Mouse (Mus musculus): ENCODE measurements around the gene Ptprm. TPM values are rescaled to one million over a fixed set of nuclear protein-coding genes. Genes with fewer than 3 reads are reported as not detected.

The Ptprm gene
- polyA plus RNA-seq, 1 experiment from 2014 or later, result 45.7 TPM

DNA sequence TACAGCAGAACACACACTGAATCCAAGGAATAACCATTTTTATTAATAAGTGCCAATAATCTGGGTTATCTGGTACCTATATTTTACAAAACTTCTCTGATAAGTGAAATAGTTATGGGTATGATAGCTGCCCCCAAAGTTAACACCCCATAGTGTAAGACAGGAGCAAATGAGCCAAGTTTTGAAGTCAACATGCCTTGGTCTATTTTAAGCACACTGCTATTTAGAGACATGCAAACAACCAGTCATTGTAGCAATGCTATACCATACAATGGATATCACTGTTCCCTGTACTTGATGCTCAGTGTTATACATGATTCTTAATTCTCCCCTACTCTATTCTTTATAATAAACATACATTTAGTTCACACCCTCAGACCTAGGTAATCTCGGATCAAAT, 366.2 kb downstream of the Ptprm start:
- Histone ChIP-seq H3K9me3 (ENCODE audit: control insufficient read depth, low read length) (no peaks in the 10 kb centered on the region), H3K27me3 (ENCODE audit: control insufficient read depth, insufficient read depth, low read depth, low read length) (no peaks in the 10 kb centered on the region), H3K27ac (ENCODE audit: low read length) (no peak overlapping the region), H3K4me3 (ENCODE audit: low read length) (no peak overlapping the region), H3K4me1 (replicated peaks; ENCODE audit: control insufficient read depth, insufficient read depth, low read length) (no peaks in the 10 kb centered on the region), H3K9ac (ENCODE audit: low read length) (no peak overlapping the region), H3K4me2 (ENCODE audit: low read depth, low read length) (no peak overlapping the region), H3K36me3 (ENCODE audit: control insufficient read depth, insufficient read depth, low read length) (no peaks in the 10 kb centered on the region)
- ATAC-seq (ENCODE audit: low read depth), result no peak
- 56% methylated on average over 1 of the region's 1 CpGs for WGBS

DNA sequence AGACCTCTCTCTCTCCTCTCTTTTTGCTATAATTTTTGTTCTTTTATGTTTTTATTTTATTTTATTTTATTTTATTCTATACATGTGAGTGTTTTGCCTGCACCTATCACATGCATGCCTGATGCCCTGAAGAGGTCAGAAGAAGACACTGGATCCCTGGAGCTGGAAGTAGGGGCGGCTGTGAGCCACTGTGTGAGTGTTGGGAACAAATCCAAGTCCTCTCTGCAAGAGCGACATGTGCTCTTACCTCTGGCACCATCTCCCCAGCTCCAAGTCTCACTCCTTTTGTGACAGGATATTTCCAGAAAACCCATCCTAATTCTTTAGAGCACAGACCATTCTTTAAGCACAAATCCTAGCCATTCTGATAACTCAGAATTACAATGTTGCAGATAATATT, 372.6 kb downstream of the Ptprm start:
- Histone ChIP-seq H3K4me2 (ENCODE audit: low read depth, low read length) (no peak overlapping the region), H3K27me3 (ENCODE audit: control insufficient read depth, insufficient read depth, low read depth, low read length) (no peaks in the 10 kb centered on the region), H3K27ac (ENCODE audit: low read length) (no peak overlapping the region), H3K4me3 (ENCODE audit: low read length) (no peak overlapping the region), H3K4me1 (replicated peaks; ENCODE audit: control insufficient read depth, insufficient read depth, low read length) (no peaks in the 10 kb centered on the region), H3K9ac (ENCODE audit: low read length) (no peak overlapping the region), H3K9me3 (ENCODE audit: control insufficient read depth, low read length) (no peaks in the 10 kb centered on the region), H3K36me3 (ENCODE audit: control insufficient read depth, insufficient read depth, low read length) (no peaks in the 10 kb centered on the region)
- WGBS, result 54% methylated on average over 2 of the region's 2 CpGs
- no peak for ATAC-seq (ENCODE audit: low read depth)

DNA sequence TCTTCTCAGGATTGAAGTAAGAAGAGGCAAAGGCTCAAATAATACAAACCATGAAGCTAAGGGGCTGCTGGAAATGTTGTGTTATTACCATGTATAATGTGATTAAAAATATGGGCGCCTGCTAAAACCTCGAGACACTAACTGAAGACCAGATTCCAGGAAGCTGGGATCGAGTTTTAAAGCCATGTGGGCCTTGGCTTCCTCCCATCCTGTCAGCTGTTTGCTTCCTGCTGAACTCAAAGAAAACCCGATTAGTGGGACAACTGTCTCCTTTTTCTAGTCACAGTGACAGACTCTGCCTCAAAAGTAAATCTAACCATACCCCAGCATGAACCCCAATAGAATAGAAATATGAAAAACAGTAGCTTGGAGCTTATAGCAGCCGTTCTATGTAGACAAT, 374.3 kb downstream of the Ptprm start:
- no peaks in the 10 kb centered on the region for H3K36me3 ChIP-seq (ENCODE audit: control insufficient read depth, insufficient read depth, low read length)
- 64% methylated on average over 5 of the region's 5 CpGs for WGBS
- no peak overlapping the region for H3K4me2 ChIP-seq (ENCODE audit: low read depth, low read length)
- no peak for ATAC-seq (ENCODE audit: low read depth)
- H3K27ac ChIP-seq (ENCODE audit: low read length), result no peak overlapping the region
- H3K27me3 ChIP-seq (ENCODE audit: control insufficient read depth, insufficient read depth, low read depth, low read length), result no peaks in the 10 kb centered on the region
- no peak overlapping the region for H3K4me3 ChIP-seq (ENCODE audit: low read length)
- no peaks in the 10 kb centered on the region for H3K4me1 ChIP-seq (replicated peaks; ENCODE audit: control insufficient read depth, insufficient read depth, low read length)
- no peaks in the 10 kb centered on the region for H3K9me3 ChIP-seq (ENCODE audit: control insufficient read depth, low read length)
- H3K9ac ChIP-seq (ENCODE audit: low read length), result no peak overlapping the region

DNA sequence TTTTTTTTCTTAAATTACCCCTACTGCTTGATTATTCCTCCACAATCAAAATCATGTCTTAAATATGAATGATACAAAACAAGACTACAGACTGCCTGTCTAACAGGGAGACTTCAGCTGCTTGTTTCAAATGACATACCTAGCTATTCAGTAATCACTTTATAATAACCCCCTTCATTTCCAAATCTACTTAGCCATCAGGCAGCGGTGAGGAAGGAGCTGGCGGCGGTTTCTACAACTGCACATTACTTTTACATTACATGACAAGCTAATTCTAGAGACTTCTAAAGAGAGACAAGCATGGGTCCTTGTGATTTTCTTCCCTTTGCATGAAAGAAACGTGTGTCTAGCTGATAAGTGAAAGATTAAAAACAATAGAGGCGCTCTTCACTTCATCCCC, 377.8 kb downstream of the Ptprm start:
- no peaks in the 10 kb centered on the region for H3K9me3 ChIP-seq (ENCODE audit: control insufficient read depth, low read length)
- no peak overlapping the region for H3K9ac ChIP-seq (ENCODE audit: low read length)
- no peak overlapping the region for H3K4me2 ChIP-seq (ENCODE audit: low read depth, low read length)
- no peaks in the 10 kb centered on the region for H3K36me3 ChIP-seq (ENCODE audit: control insufficient read depth, insufficient read depth, low read length)
- ATAC-seq (ENCODE audit: low read depth), result no peak
- H3K4me1 ChIP-seq (replicated peaks; ENCODE audit: control insufficient read depth, insufficient read depth, low read length), result no peaks in the 10 kb centered on the region
- H3K4me3 ChIP-seq (ENCODE audit: low read length), result no peak overlapping the region
- H3K27ac ChIP-seq (ENCODE audit: low read length), result no peak overlapping the region
- H3K27me3 ChIP-seq (ENCODE audit: control insufficient read depth, insufficient read depth, low read depth, low read length), result no peaks in the 10 kb centered on the region
- 78% methylated on average over 5 of the region's 5 CpGs for WGBS

DNA sequence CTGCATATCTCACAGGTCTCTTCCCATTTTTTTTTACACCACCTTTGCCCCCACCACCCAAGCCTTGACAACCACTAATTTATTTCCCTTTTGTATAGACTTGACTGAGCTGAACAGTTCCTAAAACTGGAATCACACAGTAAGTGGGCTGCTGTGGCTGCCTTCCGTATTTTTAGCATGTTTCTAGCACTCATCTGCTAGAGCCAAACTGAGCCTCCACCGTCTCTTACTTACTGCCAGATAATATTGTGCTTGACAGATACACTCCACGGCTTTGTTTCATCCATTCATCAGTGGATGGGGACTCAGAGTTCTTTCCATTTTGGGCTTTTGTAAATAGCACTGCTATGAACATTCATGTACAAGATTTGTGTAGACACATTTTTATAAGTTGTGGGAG, 381.3 kb downstream of the Ptprm start:
- ATAC-seq (ENCODE audit: low read depth), result no peak
- no peak overlapping the region for H3K4me3 ChIP-seq (ENCODE audit: low read length)
- H3K27ac ChIP-seq (ENCODE audit: low read length), result no peak overlapping the region
- H3K4me1 ChIP-seq (replicated peaks; ENCODE audit: control insufficient read depth, insufficient read depth, low read length), result no peaks in the 10 kb centered on the region
- H3K9me3 ChIP-seq (ENCODE audit: control insufficient read depth, low read length), result no peaks in the 10 kb centered on the region
- H3K9ac ChIP-seq (ENCODE audit: low read length), result no peak overlapping the region
- no peak overlapping the region for H3K4me2 ChIP-seq (ENCODE audit: low read depth, low read length)
- H3K36me3 ChIP-seq (ENCODE audit: control insufficient read depth, insufficient read depth, low read length), result no peaks in the 10 kb centered on the region
- 54% methylated on average over 3 of the region's 3 CpGs for WGBS
- no peaks in the 10 kb centered on the region for H3K27me3 ChIP-seq (ENCODE audit: control insufficient read depth, insufficient read depth, low read depth, low read length)

DNA sequence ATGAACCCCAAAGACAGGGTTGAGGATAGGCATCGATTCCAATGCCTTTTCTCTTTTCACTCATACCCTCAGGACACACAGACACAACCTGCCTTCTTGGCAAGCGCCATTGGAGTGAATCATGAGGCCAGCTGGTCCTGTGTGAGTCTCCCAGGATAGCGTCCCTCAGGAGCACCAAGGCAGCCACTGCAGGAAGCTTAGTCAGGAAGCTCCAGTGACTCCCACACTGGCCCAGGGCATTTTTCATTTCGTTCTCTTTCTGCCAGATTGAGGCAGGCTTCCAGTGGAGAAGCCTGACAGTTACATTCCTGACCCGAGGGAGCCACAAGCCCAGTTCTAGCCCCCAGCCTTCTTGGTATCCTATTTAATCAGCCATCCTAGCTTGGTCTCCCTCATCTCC, 393.3 kb downstream of the Ptprm start:
- Histone ChIP-seq H3K9ac (ENCODE audit: low read length) (no peak overlapping the region), H3K9me3 (ENCODE audit: control insufficient read depth, low read length) (no peaks in the 10 kb centered on the region), H3K36me3 (ENCODE audit: control insufficient read depth, insufficient read depth, low read length) (no peaks in the 10 kb centered on the region), H3K27ac (ENCODE audit: low read length) (no peak overlapping the region), H3K27me3 (ENCODE audit: control insufficient read depth, insufficient read depth, low read depth, low read length) (no peaks in the 10 kb centered on the region), H3K4me1 (replicated peaks; ENCODE audit: control insufficient read depth, insufficient read depth, low read length) (no peaks in the 10 kb centered on the region), H3K4me2 (ENCODE audit: low read depth, low read length) (no peak overlapping the region), H3K4me3 (ENCODE audit: low read length) (no peak overlapping the region)
- 61% methylated on average over 5 of the region's 5 CpGs for WGBS
- ATAC-seq (ENCODE audit: low read depth), result no peak

DNA sequence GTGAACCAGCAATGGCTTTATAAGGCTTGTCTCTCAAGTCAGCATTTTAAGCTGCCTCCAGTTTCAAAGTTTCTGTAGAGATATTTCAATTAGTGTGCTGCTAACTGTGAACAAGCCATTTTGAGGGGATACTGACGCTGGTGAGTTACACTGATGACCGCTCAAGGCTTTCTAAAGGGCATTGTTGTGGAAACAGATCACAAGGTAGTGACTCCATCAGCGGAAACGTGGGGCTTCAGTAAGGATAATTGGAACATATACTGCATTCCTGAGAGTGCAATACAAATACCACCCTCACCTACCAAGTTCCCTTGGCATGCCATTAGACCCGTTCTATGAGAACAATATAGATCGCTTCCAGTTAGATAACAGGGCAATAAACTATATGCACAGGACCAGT, 393.7 kb downstream of the Ptprm start:
- Histone ChIP-seq H3K9me3 (ENCODE audit: control insufficient read depth, low read length) (no peaks in the 10 kb centered on the region), H3K27me3 (ENCODE audit: control insufficient read depth, insufficient read depth, low read depth, low read length) (no peaks in the 10 kb centered on the region), H3K4me3 (ENCODE audit: low read length) (no peak overlapping the region), H3K36me3 (ENCODE audit: control insufficient read depth, insufficient read depth, low read length) (no peaks in the 10 kb centered on the region), H3K9ac (ENCODE audit: low read length) (no peak overlapping the region), H3K4me1 (replicated peaks; ENCODE audit: control insufficient read depth, insufficient read depth, low read length) (no peaks in the 10 kb centered on the region), H3K4me2 (ENCODE audit: low read depth, low read length) (no peak overlapping the region), H3K27ac (ENCODE audit: low read length) (no peak overlapping the region)
- no peak for ATAC-seq (ENCODE audit: low read depth)
- 80% methylated on average over 6 of the region's 6 CpGs for WGBS

DNA sequence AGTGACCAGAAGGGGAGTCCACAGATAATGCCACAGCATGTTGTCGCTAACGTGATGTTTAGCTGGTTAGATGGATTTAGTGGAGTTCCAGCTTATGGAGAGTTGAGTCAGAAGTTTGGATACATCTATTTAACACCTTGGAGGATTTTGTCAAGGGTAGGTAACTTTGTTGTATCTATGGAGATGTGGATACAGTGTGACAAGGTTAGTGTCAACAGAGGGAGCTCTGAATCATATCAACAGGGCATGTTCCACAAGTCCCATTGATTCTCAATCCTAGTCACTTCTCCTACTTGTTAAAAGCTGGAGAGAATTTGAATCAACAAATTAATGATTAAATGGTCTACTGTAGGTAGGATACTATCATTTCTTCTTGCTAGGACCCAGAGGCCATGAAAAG, 394.4 kb downstream of the Ptprm start:
- ATAC-seq (ENCODE audit: low read depth), result no peak
- H3K36me3 ChIP-seq (ENCODE audit: control insufficient read depth, insufficient read depth, low read length), result no peaks in the 10 kb centered on the region
- no peaks in the 10 kb centered on the region for H3K9me3 ChIP-seq (ENCODE audit: control insufficient read depth, low read length)
- H3K9ac ChIP-seq (ENCODE audit: low read length), result no peak overlapping the region
- H3K4me1 ChIP-seq (replicated peaks; ENCODE audit: control insufficient read depth, insufficient read depth, low read length), result no peaks in the 10 kb centered on the region
- WGBS, result 99% methylated on average over 2 of the region's 2 CpGs
- H3K4me3 ChIP-seq (ENCODE audit: low read length), result no peak overlapping the region
- H3K27ac ChIP-seq (ENCODE audit: low read length), result no peak overlapping the region
- H3K27me3 ChIP-seq (ENCODE audit: control insufficient read depth, insufficient read depth, low read depth, low read length), result no peaks in the 10 kb centered on the region
- H3K4me2 ChIP-seq (ENCODE audit: low read depth, low read length), result no peak overlapping the region

DNA sequence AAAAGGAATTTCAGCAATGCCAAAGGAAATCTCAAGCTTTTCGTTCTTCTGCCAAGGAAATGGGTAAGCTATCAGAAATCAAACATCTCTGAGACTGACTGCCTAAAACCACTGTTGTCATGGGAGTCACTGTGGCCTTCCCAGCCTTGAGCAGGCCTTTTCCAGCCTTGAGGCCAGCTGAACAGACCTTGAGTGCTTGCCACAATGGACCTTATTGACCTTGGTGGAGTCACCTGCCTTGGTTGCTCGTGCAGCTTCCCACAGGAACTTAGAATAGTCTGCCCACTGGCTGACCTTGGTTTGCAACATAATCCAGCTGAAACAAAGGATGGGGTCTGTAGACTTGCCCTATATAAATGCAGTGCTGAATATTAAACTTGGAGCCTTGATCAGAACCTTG, 395.5 kb downstream of the Ptprm start:
- Histone ChIP-seq H3K9ac (ENCODE audit: low read length) (no peak overlapping the region), H3K27ac (ENCODE audit: low read length) (no peak overlapping the region), H3K4me2 (ENCODE audit: low read depth, low read length) (no peak overlapping the region), H3K9me3 (ENCODE audit: control insufficient read depth, low read length) (no peaks in the 10 kb centered on the region), H3K36me3 (ENCODE audit: control insufficient read depth, insufficient read depth, low read length) (no peaks in the 10 kb centered on the region), H3K4me3 (ENCODE audit: low read length) (no peak overlapping the region), H3K4me1 (replicated peaks; ENCODE audit: control insufficient read depth, insufficient read depth, low read length) (no peaks in the 10 kb centered on the region), H3K27me3 (ENCODE audit: control insufficient read depth, insufficient read depth, low read depth, low read length) (no peaks in the 10 kb centered on the region)
- WGBS, result 72% methylated on average over 2 of the region's 2 CpGs
- ATAC-seq (ENCODE audit: low read depth), result no peak

DNA sequence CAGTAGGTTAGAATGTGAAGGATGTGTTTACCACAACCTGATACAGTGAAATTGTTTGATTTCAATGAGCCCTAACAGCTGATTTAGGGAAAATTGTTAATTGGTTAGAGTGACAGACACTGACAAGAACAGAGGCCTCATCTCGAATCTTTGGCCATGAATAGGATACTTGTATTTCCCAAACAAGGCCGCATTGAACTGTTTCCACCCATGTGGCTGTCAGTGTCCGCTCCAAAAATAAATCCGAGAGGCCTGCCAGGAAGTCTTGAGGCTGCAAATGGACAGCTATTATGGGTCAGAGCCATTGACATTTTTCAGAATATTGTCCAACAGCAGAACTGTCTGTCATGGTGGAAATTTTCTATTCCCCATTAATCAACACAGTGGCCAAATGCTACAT, 409.8 kb downstream of the Ptprm start:
- no peak overlapping the region for H3K4me2 ChIP-seq (ENCODE audit: low read depth, low read length)
- no peaks in the 10 kb centered on the region for H3K27me3 ChIP-seq (ENCODE audit: control insufficient read depth, insufficient read depth, low read depth, low read length)
- no peaks in the 10 kb centered on the region for H3K9me3 ChIP-seq (ENCODE audit: control insufficient read depth, low read length)
- WGBS, result 79% methylated on average over 4 of the region's 4 CpGs
- no peak for ATAC-seq (ENCODE audit: low read depth)
- H3K4me3 ChIP-seq (ENCODE audit: low read length), result no peak overlapping the region
- peaks cover 8% of the 10 kb centered on the region for H3K36me3 ChIP-seq (ENCODE audit: control insufficient read depth, insufficient read depth, low read length)
- H3K27ac ChIP-seq (ENCODE audit: low read length), result no peak overlapping the region
- no peaks in the 10 kb centered on the region for H3K4me1 ChIP-seq (replicated peaks; ENCODE audit: control insufficient read depth, insufficient read depth, low read length)
- no peak overlapping the region for H3K9ac ChIP-seq (ENCODE audit: low read length)
